Mouse (Mus musculus): Measurements from ENCODE around the gene Vmn1r12. TPM values are rescaled to one million over a fixed set of nuclear protein-coding genes. Genes with fewer than 3 reads are reported as not detected.
"Not testable (repeated sequence)": the region's sequence is repeated elsewhere in the genome, so short reads cannot be mapped to it uniquely, and the experiment has no call there.

Gene Vmn1r12
- not detected in 2 replicates for polyA plus RNA-seq (2016; fragmentation: Nextera tagmentation; extraction: Ambion mirVana)

DNA sequence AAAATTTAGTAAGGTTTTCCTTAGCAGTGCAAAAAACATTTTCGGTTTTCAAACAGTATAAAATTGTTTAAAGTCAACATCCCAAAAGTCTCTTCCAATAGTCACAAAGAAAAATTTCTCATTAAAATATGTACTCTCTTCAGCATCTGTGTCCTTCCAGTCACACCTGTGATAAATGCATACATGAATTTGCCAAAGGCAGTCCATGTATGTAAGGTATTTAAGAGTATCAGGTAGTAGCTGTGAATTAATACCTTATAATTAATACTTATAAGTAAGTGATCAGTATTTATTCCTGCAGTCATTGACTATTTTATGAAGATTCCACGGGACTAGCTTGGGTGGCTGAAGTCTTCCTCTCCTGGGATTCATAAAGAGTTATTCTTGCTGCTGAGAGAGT is at the start of gene Vmn1r12:
Gene Vmn1r12, plus strand, starts transcription at position 301 of the 400 bp plus-strand sequence.
- Histone ChIP-seq H3K36me3 (no peaks in the 10 kb centered on the region), H3K27ac (no peak within 1 kb of the TSS), H3K27me3 (replicated peaks) (no peaks in the 10 kb centered on the region), H3K4me3 (no peak within 1 kb of the TSS), H3K9ac (no peak within 1 kb of the TSS), H3K4me2 (replicated peaks) (no peak within 1 kb of the TSS), H3K9me3 (no peaks in the 10 kb centered on the region), H3K4me1 (no peaks in the 10 kb centered on the region)
- WGBS: 84% methylated on average over 2 of the region's 2 CpGs
- no peak for ATAC-seq (ENCODE audit: low FRiP score, low read depth)

GRCm38 (mm10) chr6:57109154-57109553 is 47.6 kb upstream of the Vmn1r12 start, which contains the start of gene Vmn1r10:
Gene Vmn1r10, plus strand, starts transcription at chr6:57109454.
- Histone ChIP-seq H3K9me3 (no peaks in the 10 kb centered on the region), H3K27me3 (replicated peaks) (no peaks in the 10 kb centered on the region), H3K36me3 (no peaks in the 10 kb centered on the region), H3K9ac (no peak within 1 kb of the TSS), H3K4me3 (no peak within 1 kb of the TSS), H3K27ac (no peak within 1 kb of the TSS), H3K4me1 (no peaks in the 10 kb centered on the region), H3K4me2 (replicated peaks) (no peak within 1 kb of the TSS)
- ATAC-seq (ENCODE audit: low FRiP score, low read depth): no peak
- WGBS: 93% methylated on average over 3 of the region's 3 CpGs

DNA sequence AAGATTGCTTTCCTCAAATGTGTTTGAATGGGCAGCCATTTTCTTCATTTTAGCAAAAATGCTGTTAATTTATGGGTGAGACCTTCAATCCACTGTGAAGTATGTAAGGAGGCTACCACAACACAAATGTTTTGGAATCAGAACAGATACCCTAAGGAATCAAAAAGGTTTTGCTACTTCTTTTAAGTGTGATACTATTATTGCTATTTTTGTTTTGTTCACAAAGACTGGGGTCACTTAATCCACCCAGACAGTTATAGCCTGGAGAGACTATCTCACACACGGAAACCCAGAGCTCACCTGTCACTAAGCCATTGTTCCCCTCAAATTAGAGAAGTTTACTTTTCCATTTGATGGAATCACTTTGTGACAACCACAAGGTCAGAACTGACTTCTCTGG is 23.6 kb upstream of the Vmn1r12 start, which contains the start of gene Vmn1r11:
Gene Vmn1r11, plus strand, starts transcription at position 301 of the 400 bp plus-strand sequence.
- Histone ChIP-seq H3K27me3 (replicated peaks) (no peaks in the 10 kb centered on the region), H3K9me3 (no peaks in the 10 kb centered on the region), H3K9ac (no peak within 1 kb of the TSS), H3K4me2 (replicated peaks) (no peak within 1 kb of the TSS), H3K27ac (no peak within 1 kb of the TSS), H3K4me3 (no peak within 1 kb of the TSS), H3K4me1 (no peaks in the 10 kb centered on the region), H3K36me3 (no peaks in the 10 kb centered on the region)
- ATAC-seq (ENCODE audit: low FRiP score, low read depth): no peak
- 87% methylated on average over 1 of the region's 1 CpGs for WGBS

DNA sequence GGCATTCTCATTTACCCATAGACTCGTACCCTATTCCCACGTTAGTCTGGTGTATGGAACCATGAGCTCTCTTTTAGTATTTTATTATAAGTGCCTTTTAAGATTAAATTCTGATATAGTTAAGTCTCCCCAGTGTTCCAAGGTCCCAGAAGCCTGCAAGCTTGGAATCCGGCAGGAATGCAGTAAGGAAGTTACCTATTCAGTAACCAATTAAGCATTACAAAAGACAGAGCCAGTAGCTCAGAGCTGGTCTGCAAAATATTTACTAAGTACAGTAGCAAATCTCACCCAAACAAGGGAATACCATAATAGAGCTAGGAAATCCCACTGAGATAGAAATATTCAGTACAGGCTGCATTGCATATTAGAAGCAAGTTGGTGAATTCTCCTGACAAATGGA is 33.3 kb downstream of the Vmn1r12 start:
- not testable (repeated sequence) for H3K9me3 ChIP-seq; H3K4me2 ChIP-seq (replicated peaks); H3K4me3 ChIP-seq; H3K4me1 ChIP-seq; ATAC-seq (ENCODE audit: low FRiP score, low read depth); H3K9ac ChIP-seq; H3K36me3 ChIP-seq; H3K27me3 ChIP-seq (replicated peaks); H3K27ac ChIP-seq
- WGBS: 55% methylated on average over 3 of the region's 3 CpGs

DNA sequence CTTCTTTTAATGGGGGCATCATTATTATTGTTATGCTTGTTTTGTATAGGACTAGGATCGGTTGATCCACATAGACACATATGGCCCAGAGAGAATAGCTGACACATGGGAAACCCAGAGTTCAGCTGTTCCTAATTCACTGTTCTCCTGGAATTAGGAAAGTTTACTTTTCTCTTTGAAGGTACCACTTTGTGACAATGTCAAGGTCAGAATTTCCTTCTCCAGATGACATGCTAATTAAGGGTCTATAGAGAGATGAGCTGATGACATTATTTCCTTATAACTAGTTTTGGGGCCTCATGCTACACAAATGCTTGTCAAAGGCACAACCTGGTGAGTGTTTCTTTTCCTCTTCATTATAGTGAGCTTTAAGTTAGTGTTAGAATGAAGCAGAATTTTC is 46.3 kb downstream of the Vmn1r12 start, which contains the start of gene Vmn1r13:
Gene Vmn1r13, plus strand, starts transcription at position 301 of the 400 bp plus-strand sequence.
- not testable (repeated sequence) for H3K9ac ChIP-seq; H3K4me2 ChIP-seq (replicated peaks); ATAC-seq (ENCODE audit: low FRiP score, low read depth); H3K27ac ChIP-seq; H3K36me3 ChIP-seq; H3K9me3 ChIP-seq; H3K27me3 ChIP-seq (replicated peaks); H3K4me1 ChIP-seq; H3K4me3 ChIP-seq
- 89% methylated on average over 1 of the region's 1 CpGs for WGBS

Other genes with a start within 250 kb of the Vmn1r12 start
- 102 and 106 TPM in 2 replicates for gene Nt5c3, start 233.0 kb upstream of the Vmn1r12 start, polyA plus RNA-seq (2016; fragmentation: Nextera tagmentation; extraction: Ambion mirVana)
- 0.41 and 0.46 TPM in 2 replicates for gene Vmn1r4, start 232.9 kb upstream of the Vmn1r12 start, polyA plus RNA-seq (2016; fragmentation: Nextera tagmentation; extraction: Ambion mirVana)
- not detected in 2 replicates for gene Vmn1r5, start 186.6 kb upstream of the Vmn1r12 start, polyA plus RNA-seq (2016; fragmentation: Nextera tagmentation; extraction: Ambion mirVana)
- gene Vmn1r6, start 159.7 kb upstream of the Vmn1r12 start, polyA plus RNA-seq (2016; fragmentation: Nextera tagmentation; extraction: Ambion mirVana): not detected in 2 replicates
- not detected in 2 replicates for gene Vmn1r7, start 131.6 kb upstream of the Vmn1r12 start, polyA plus RNA-seq (2016; fragmentation: Nextera tagmentation; extraction: Ambion mirVana)
- gene Vmn1r8, start 124.6 kb upstream of the Vmn1r12 start, polyA plus RNA-seq (2016; fragmentation: Nextera tagmentation; extraction: Ambion mirVana): not detected in 2 replicates
- not detected in 2 replicates for gene Vmn1r9, start 90.1 kb upstream of the Vmn1r12 start, polyA plus RNA-seq (2016; fragmentation: Nextera tagmentation; extraction: Ambion mirVana)
- not detected in 2 replicates for gene Vmn1r10, start 47.5 kb upstream of the Vmn1r12 start, polyA plus RNA-seq (2016; fragmentation: Nextera tagmentation; extraction: Ambion mirVana)
- gene Vmn1r11, start 23.5 kb upstream of the Vmn1r12 start, polyA plus RNA-seq (2016; fragmentation: Nextera tagmentation; extraction: Ambion mirVana): not detected in 2 replicates
- not detected in 2 replicates for gene Vmn1r13, start 46.4 kb downstream of the Vmn1r12 start, polyA plus RNA-seq (2016; fragmentation: Nextera tagmentation; extraction: Ambion mirVana)
- gene Vmn1r14, start 74.8 kb downstream of the Vmn1r12 start, polyA plus RNA-seq (2016; fragmentation: Nextera tagmentation; extraction: Ambion mirVana): not detected in 2 replicates
- gene Vmn1r15, start 101.0 kb downstream of the Vmn1r12 start, polyA plus RNA-seq (2016; fragmentation: Nextera tagmentation; extraction: Ambion mirVana): not detected in 2 replicates
- not detected in 2 replicates for gene Vmn1r16, start 172.6 kb downstream of the Vmn1r12 start, polyA plus RNA-seq (2016; fragmentation: Nextera tagmentation; extraction: Ambion mirVana)
- gene Vmn1r17, start 206.8 kb downstream of the Vmn1r12 start, polyA plus RNA-seq (2016; fragmentation: Nextera tagmentation; extraction: Ambion mirVana): not detected in 2 replicates
- not detected in 2 replicates for gene Vmn1r18, start 238.9 kb downstream of the Vmn1r12 start, polyA plus RNA-seq (2016; fragmentation: Nextera tagmentation; extraction: Ambion mirVana)
- not detected in 2 replicates for gene Vmn1r19, start 246.9 kb downstream of the Vmn1r12 start, polyA plus RNA-seq (2016; fragmentation: Nextera tagmentation; extraction: Ambion mirVana)